Mouse (Mus musculus) embryonic facial prominence, embryonic 14.5 days (tissue): ENCODE results near the gene Hcn1. TPM values are rescaled to one million over a fixed set of nuclear protein-coding genes. Genes with fewer than 3 reads are reported as not detected.

ENCODE experiments used
- ATAC-seq: fragments of 200-750 bp; cut with Nextera tagmentation; 2 replicates; pipeline ENCODE4 v1.8.0; 2017; ENCODE audit warnings: low read depth, moderate number of reproducible peaks, moderate TSS enrichment
- DNase-seq: peaks from one replicate; pipeline ENCODE4 v3.0.0-alpha.2; 2015; ENCODE audit warnings: low spot score
- H3K27ac ChIP-seq: fragments of 300-500 bp; sonication (generic); replicated peaks from 2 replicates; pipeline ENCODE4 v1.5.1; 2014; ENCODE audit warnings: low read depth, mild to moderate bottlenecking, low read length, moderate library complexity
- H3K27me3 ChIP-seq: fragments of 300-500 bp; sonication (generic); replicated peaks from 2 replicates; pipeline ENCODE4 v1.6.1; 2014; ENCODE audit warnings: low read length; ENCODE audit not compliant: control insufficient read depth, insufficient read depth
- H3K36me3 ChIP-seq: fragments of 300-500 bp; sonication (generic); 2 replicates; pipeline ENCODE4 v1.6.1; 2014; ENCODE audit warnings: low read length, mixed read lengths; ENCODE audit not compliant: control insufficient read depth, insufficient read depth
- H3K4me1 ChIP-seq: fragments of 300-500 bp; sonication (generic); 2 replicates; pipeline ENCODE4 v1.6.1; 2014; ENCODE audit warnings: antibody characterized with exemption, low read length; ENCODE audit not compliant: control insufficient read depth, insufficient read depth
- H3K4me2 ChIP-seq: fragments of 300-500 bp; sonication (generic); 2 replicates; pipeline ENCODE4 v1.6.1; 2014; ENCODE audit warnings: low read depth, mild to moderate bottlenecking, low read length, moderate library complexity, mixed read lengths
- H3K4me3 ChIP-seq: fragments of 300-500 bp; sonication (generic); 2 replicates; pipeline ENCODE4 v1.5.1; 2014; ENCODE audit warnings: low read depth, mild to moderate bottlenecking, low read length
- H3K9ac ChIP-seq: fragments of 300-500 bp; sonication (generic); 2 replicates; pipeline ENCODE4 v1.6.1; 2014; ENCODE audit warnings: low read depth, mild to moderate bottlenecking, low read length, moderate library complexity, mixed read lengths
- H3K9me3 ChIP-seq: fragments of 300-500 bp; sonication (generic); 2 replicates; pipeline ENCODE4 v1.6.1; 2016; ENCODE audit warnings: low read length; ENCODE audit not compliant: control insufficient read depth
- WGBS: fragments of 180-500 bp; shearing (Covaris S2); extraction: QIAGEN DNeasy Blood & Tissue Kit; methylation state at CpG from one replicate; pipeline ENCODE4 v1.1.7; 2014; 5-methylcytosine and 5-hydroxymethylcytosine counted together
- polyA plus RNA-seq: library from polyadenylated mRNA; unstranded; fragments of >200 nt; fragmentation: Nextera tagmentation; extraction: Ambion mirVana; gene quantifications from 2 replicates; pipeline ENCODE4 v1.2.1, GENCODE M21; 2014

Hcn1 gene
- polyA plus RNA-seq, 1 experiment from 2014 or later, result 0.26 TPM

GRCm38 (mm10) chr13:117604073-117604472, 2.0 kb downstream of the Hcn1 start:
- DNase-seq, result peak; percentile 89
- peak overlapping the region; percentile 97 for H3K4me2 ChIP-seq
- H3K4me3 ChIP-seq, result peak overlapping the region; percentile 59; the same call in 1 of the 2 replicates
- ATAC-seq, result no peak
- H3K9ac ChIP-seq, result no peak overlapping the region
- H3K4me1 ChIP-seq, result no peaks in the 10 kb centered on the region
- H3K36me3 ChIP-seq, result no peaks in the 10 kb centered on the region
- H3K27ac ChIP-seq, result no peak overlapping the region
- H3K9me3 ChIP-seq, result no peaks in the 10 kb centered on the region
- WGBS, result 30% methylated on average over 7 of the region's 7 CpGs
- peaks cover 30% of the 10 kb centered on the region for H3K27me3 ChIP-seq

- Histone ChIP-seq H3K9ac (no peak overlapping the region), H3K36me3 (no peaks in the 10 kb centered on the region), H3K4me1 (no peaks in the 10 kb centered on the region), H3K4me2 (no peak overlapping the region), H3K27ac (no peak overlapping the region), H3K27me3 (peaks cover 30% of the 10 kb centered on the region), H3K4me3 (no peak overlapping the region), H3K9me3 (no peaks in the 10 kb centered on the region)
- ATAC-seq (no peak), DNase-seq (no peak)
- WGBS, result 75% methylated on average over 5 of the region's 5 CpGs
Measured at GRCm38 (mm10) chr13:117604971-117605750, 3.0 kb downstream of the Hcn1 start.

DNA sequence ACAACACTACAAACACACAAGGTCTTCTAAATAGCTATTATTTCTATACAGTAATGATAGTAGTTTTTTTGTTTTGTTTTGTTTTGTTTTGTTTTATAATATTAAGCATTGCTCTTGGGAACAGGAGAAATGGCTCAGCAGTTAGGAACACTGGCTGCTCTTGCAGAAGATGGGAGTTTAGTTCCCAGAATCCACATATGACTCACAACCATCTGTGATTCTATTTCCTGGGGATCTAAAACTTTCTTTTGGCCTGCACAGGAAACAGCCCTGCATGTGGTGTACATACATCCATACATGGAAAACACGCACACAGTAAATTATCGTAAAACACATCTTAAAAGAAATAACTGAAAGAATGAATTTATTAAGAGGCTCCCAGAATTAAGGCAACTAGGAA, 9.8 kb downstream of the Hcn1 start:
- H3K27me3 ChIP-seq, result no peaks in the 10 kb centered on the region
- 89% methylated on average over 2 of the region's 2 CpGs for WGBS
- H3K9ac ChIP-seq, result no peak overlapping the region
- H3K9me3 ChIP-seq, result no peaks in the 10 kb centered on the region
- H3K36me3 ChIP-seq, result no peaks in the 10 kb centered on the region
- H3K4me2 ChIP-seq, result no peak overlapping the region
- H3K27ac ChIP-seq, result no peak overlapping the region
- DNase-seq (no peak), ATAC-seq (no peak)
- no peaks in the 10 kb centered on the region for H3K4me1 ChIP-seq
- no peak overlapping the region for H3K4me3 ChIP-seq

DNA sequence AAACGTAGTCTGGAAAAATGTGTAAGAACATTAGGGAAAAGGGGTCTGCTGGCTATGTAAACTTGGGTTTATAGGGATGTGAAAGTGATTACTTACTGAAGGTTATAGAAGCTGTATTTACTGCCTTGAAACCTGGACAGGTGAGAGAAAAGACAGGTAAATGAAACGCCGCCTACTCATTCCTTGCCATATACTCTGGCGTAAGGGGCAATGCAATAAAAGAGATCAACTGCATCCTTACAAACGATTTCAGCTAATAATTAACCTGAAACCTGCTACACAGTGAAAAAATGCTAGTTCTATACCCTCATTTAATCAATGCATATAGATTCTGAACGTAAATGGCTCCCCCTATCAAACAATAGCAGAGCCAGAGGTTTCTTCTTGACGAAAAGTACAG, 17.4 kb downstream of the Hcn1 start:
- H3K27me3 ChIP-seq, result no peaks in the 10 kb centered on the region
- 84% methylated on average over 7 of the region's 7 CpGs for WGBS
- no peak overlapping the region for H3K9ac ChIP-seq
- H3K36me3 ChIP-seq, result no peaks in the 10 kb centered on the region
- H3K27ac ChIP-seq, result no peak overlapping the region
- no peak for ATAC-seq
- no peaks in the 10 kb centered on the region for H3K4me1 ChIP-seq
- DNase-seq, result no peak
- no peaks in the 10 kb centered on the region for H3K9me3 ChIP-seq
- H3K4me2 ChIP-seq, result no peak overlapping the region
- no peak overlapping the region for H3K4me3 ChIP-seq

- no peaks in the 10 kb centered on the region for H3K36me3 ChIP-seq
- H3K4me3 ChIP-seq, result no peak overlapping the region
- DNase-seq (no peak), ATAC-seq (no peak)
- H3K4me1 ChIP-seq, result no peaks in the 10 kb centered on the region
- H3K9ac ChIP-seq, result no peak overlapping the region
- H3K9me3 ChIP-seq, result no peaks in the 10 kb centered on the region
- no peak overlapping the region for H3K4me2 ChIP-seq
- 67% methylated on average over 2 of the region's 2 CpGs for WGBS
- H3K27ac ChIP-seq, result no peak overlapping the region
- H3K27me3 ChIP-seq, result no peaks in the 10 kb centered on the region
Measured at GRCm38 (mm10) chr13:117657501-117657900, 55.4 kb downstream of the Hcn1 start.

DNA sequence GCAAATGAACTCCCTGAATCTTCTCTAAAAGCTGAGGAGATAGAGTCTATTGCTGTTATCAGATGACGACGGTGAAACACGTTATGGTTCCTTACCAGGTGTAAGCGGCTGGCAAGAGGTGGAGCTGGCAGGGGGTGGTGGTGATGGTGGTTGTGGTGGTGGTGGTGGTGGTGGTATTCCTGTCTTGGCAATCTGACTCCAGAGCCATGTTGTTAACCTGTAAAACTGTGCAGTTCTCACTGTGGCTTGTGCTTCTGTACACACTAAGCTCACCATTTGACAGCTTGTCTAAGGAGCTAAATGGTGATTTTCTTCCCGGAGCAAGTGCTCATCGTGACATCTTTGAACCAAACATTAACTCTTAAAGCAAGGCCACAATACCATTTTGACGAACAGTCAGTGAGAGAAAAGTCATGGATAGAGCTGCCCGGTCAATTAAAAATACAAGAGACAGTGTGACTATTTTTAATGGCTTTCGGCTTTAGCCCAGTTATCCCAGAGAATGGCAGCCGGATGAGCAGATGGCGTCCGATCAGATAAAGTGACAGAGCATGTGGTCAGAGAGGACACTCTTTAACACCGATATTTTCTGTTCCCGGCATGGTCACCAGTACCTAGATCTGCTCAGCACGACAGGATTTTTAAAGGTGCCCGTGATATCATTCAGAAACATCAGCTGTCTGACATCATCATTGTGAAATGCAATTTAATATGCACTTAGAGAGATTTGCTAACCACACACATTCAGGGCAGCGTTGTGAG, 56.5 kb downstream of the Hcn1 start:
- H3K4me1 ChIP-seq, result no peaks in the 10 kb centered on the region
- no peak overlapping the region for H3K4me3 ChIP-seq
- no peak for DNase-seq
- no peak overlapping the region for H3K27ac ChIP-seq
- H3K36me3 ChIP-seq, result no peaks in the 10 kb centered on the region
- WGBS, result 80% methylated on average over 17 of the region's 17 CpGs
- no peak overlapping the region for H3K9ac ChIP-seq
- no peaks in the 10 kb centered on the region for H3K9me3 ChIP-seq
- no peak overlapping the region for H3K4me2 ChIP-seq
- no peak for ATAC-seq
- H3K27me3 ChIP-seq, result no peaks in the 10 kb centered on the region

- H3K9me3 ChIP-seq, result no peaks in the 10 kb centered on the region
- H3K4me1 ChIP-seq, result no peaks in the 10 kb centered on the region
- H3K4me2 ChIP-seq, result no peak overlapping the region
- DNase-seq, result no peak
- H3K27me3 ChIP-seq, result no peaks in the 10 kb centered on the region
- 73% methylated on average over 7 of the region's 7 CpGs for WGBS
- no peak overlapping the region for H3K27ac ChIP-seq
- H3K36me3 ChIP-seq, result no peaks in the 10 kb centered on the region
- H3K9ac ChIP-seq, result no peak overlapping the region
- no peak for ATAC-seq
- H3K4me3 ChIP-seq, result no peak overlapping the region
Measured at GRCm38 (mm10) chr13:117659511-117659910, 57.4 kb downstream of the Hcn1 start.

- Histone ChIP-seq H3K4me1 (no peaks in the 10 kb centered on the region), H3K27ac (no peak overlapping the region), H3K4me3 (no peak overlapping the region), H3K9me3 (no peaks in the 10 kb centered on the region), H3K9ac (no peak overlapping the region), H3K27me3 (no peaks in the 10 kb centered on the region), H3K4me2 (no peak overlapping the region), H3K36me3 (no peaks in the 10 kb centered on the region)
- 70% methylated on average over 3 of the region's 3 CpGs for WGBS
- ATAC-seq (no peak), DNase-seq (no peak)
Measured at GRCm38 (mm10) chr13:117662661-117663060, 60.5 kb downstream of the Hcn1 start.
